Mouse (Mus musculus) common myeloid progenitor, adult 5-6 weeks (primary cell): ENCODE results near the gene Ccdc160. TPM values are rescaled to one million over a fixed set of nuclear protein-coding genes. Genes with fewer than 3 reads are reported as not detected.

ENCODE experiments used
- ATAC-seq: replicated peaks from 2 replicates; pipeline ENCODE4 v1.8.0; 2016; ENCODE audit warnings: low read depth, mild to moderate bottlenecking, moderate TSS enrichment, inconsistent platforms; ENCODE audit not compliant: poor library complexity, severe bottlenecking
- total RNA-seq: library from RNA; stranded (forward); fragments of 200-1000, 187-1606 nt; gene quantifications from 2 replicates; pipeline ENCODE4 v1.2.3, GENCODE M21; 2017

Gene Ccdc160
- total RNA-seq, 1 experiment from 2014 or later: not detected

- no peak for ATAC-seq
Observed at GRCm38 (mm10) chrX:52799566-52799965, 8.6 kb downstream of the Ccdc160 start.

GRCm38 (mm10) chrX:52819338-52819737 lies 28.3 kb downstream of the Ccdc160 start:
- ATAC-seq: peak; percentile 56

Other genes starting within 250 kb of the Ccdc160 start
- 2.0 and 7.9 TPM in 2 replicates for gene Gpc3, start 177.2 kb upstream of the Ccdc160 start, total RNA-seq
- 49.8 and 54.1 TPM in 2 replicates for gene Phf6, start 121.1 kb downstream of the Ccdc160 start, total RNA-seq
- 339 and 352 TPM in 2 replicates for gene Hprt, start 196.9 kb downstream of the Ccdc160 start, total RNA-seq